Mouse (Mus musculus): ENCODE measurements around the gene Hist1h1a. TPM values are rescaled to one million over a fixed set of nuclear protein-coding genes. Genes with fewer than 3 reads are reported as not detected.

Gene Hist1h1a
- total and polyA plus RNA-seq, 3 experiments, result 0.90 to 1,895 (median 351) TPM

GRCm38 (mm10) chr13:23772561-23773313, 9.3 kb downstream of the Hist1h1a start:
- no peak for TF ChIP-seq CTCF (IDR thresholded peaks at IDR 0.05; ENCODE audit: low read depth, low read length)
- TF ChIP-seq TAL1 (conservative IDR thresholded peaks at IDR 0.05; ENCODE audit: low read depth, low read length), result no peak
- no peak for TF ChIP-seq GATA1 (IDR thresholded peaks at IDR 0.05; ENCODE audit: borderline replicate concordance, low read length)
- no peak for TF ChIP-seq GATA2 (IDR thresholded peaks at IDR 0.05; ENCODE audit: borderline replicate concordance, low read depth, low read length)
- TF ChIP-seq POLR2AphosphoS5 (IDR thresholded peaks at IDR 0.05; ENCODE audit: insufficient replicate concordance, low read depth, low read length), result no peak
- DNase-seq (ENCODE audit: low spot score) (no peak), ATAC-seq (ENCODE audit: extremely low read depth, insufficient number of reproducible peaks, low FRiP score, poor library complexity, severe bottlenecking) (no peak)
- Histone ChIP-seq H3K27me3 (ENCODE audit: insufficient read depth, low read length) (peaks cover 6% of the 10 kb centered on the region; the same call in 1 of the 2 replicates), H3K4me1 (ENCODE audit: insufficient read depth, low read depth, low read length) (peaks cover 29% of the 10 kb centered on the region), H3K9me3 (replicated peaks) (no peaks in the 10 kb centered on the region), H3K4me3 (ENCODE audit: low read depth, low read length) (no peak overlapping the region), H3K36me3 (replicated peaks) (no peaks in the 10 kb centered on the region)

DNA sequence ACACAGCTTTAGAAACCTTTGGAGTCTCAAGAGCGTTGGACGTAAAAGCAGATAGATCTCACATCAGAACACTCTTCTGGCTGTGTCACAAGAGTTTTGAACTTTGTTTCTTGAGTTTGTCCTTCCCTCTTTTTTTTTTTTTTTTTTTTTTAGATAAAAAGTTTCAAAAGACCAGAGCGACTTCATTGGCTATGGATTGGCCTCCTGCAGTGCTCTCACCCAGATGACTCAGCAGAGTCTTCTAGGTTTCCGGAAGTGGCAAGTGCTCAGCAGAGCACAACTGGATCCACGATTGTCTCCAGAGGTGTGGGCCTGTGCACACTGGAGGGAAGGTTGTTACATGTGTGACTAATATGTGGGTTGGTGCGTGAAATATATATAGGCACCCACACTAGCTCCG, 14.9 kb downstream of the Hist1h1a start:
- ATAC-seq (ENCODE audit: extremely low read depth, insufficient number of reproducible peaks, low FRiP score, poor library complexity, severe bottlenecking), result no peak
- no peak for DNase-seq (ENCODE audit: low spot score)
- Histone ChIP-seq H3K4me1 (ENCODE audit: insufficient read depth, low read depth, low read length) (peaks cover 6% of the 10 kb centered on the region), H3K36me3 (replicated peaks) (no peaks in the 10 kb centered on the region), H3K27me3 (ENCODE audit: insufficient read depth, low read length) (peaks cover 4% of the 10 kb centered on the region; the same call in 1 of the 2 replicates), H3K4me3 (ENCODE audit: low read depth, low read length) (no peak overlapping the region), H3K9me3 (replicated peaks) (no peaks in the 10 kb centered on the region)
- TF ChIP-seq TAL1 (conservative IDR thresholded peaks at IDR 0.05; ENCODE audit: low read depth, low read length) (no peak), POLR2AphosphoS5 (IDR thresholded peaks at IDR 0.05; ENCODE audit: insufficient replicate concordance, low read depth, low read length) (no peak), GATA2 (IDR thresholded peaks at IDR 0.05; ENCODE audit: borderline replicate concordance, low read depth, low read length) (no peak), CTCF (IDR thresholded peaks at IDR 0.05; ENCODE audit: low read depth, low read length) (no peak), GATA1 (IDR thresholded peaks at IDR 0.05; ENCODE audit: borderline replicate concordance, low read length) (no peak)

DNA sequence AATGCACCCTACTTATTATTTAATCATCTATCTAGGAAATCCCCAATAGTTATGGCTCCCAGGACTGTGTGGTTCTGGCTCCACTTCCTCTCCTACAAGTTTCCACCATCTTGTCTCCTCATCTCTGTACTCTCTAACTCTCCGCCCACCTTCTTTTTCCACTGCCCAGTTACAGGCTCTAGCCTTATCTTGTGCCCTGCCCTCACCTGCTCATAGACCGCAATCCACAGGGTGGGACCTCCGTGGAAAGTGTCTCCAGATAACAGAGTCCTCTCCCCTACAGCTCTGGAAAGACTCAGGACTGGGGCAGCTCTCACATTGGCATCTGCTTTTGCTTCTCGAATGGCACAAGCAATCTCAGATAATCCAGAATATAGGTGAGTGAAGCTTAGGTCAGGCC, 15.6 kb downstream of the Hist1h1a start:
- no peak for DNase-seq (ENCODE audit: low spot score)

DNA sequence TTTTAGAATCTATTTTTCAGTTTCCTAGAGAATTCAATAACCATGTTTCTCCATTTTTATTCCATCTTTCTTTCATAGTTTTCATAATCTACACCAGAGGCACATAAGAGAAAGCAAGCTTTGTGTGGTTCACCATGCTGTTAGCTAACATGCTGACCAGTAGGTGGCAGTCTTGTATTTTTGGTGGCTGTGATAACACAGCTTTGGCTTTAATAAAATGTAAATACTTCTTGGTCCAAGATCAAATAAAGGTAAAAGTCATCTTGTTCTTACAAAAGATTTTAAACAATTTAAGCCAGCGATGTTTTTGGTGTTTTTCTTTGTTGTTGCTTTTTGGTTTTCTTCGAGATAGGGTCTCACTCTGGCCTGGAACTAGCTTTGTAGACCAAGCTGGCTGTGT, 29.1 kb downstream of the Hist1h1a start:
- H3K36me3 ChIP-seq (replicated peaks), result no peaks in the 10 kb centered on the region
- peaks cover 9% of the 10 kb centered on the region; the same call in 1 of the 2 replicates for H3K27me3 ChIP-seq (ENCODE audit: insufficient read depth, low read length)
- no peak for TF ChIP-seq GATA1 (IDR thresholded peaks at IDR 0.05; ENCODE audit: borderline replicate concordance, low read length)
- TF ChIP-seq TAL1 (conservative IDR thresholded peaks at IDR 0.05; ENCODE audit: low read depth, low read length), result no peak
- TF ChIP-seq POLR2AphosphoS5 (IDR thresholded peaks at IDR 0.05; ENCODE audit: insufficient replicate concordance, low read depth, low read length), result no peak
- TF ChIP-seq GATA2 (IDR thresholded peaks at IDR 0.05; ENCODE audit: borderline replicate concordance, low read depth, low read length), result no peak
- peak; percentile 50 for TF ChIP-seq CTCF (IDR thresholded peaks at IDR 0.05; ENCODE audit: low read depth, low read length)
- ATAC-seq (ENCODE audit: extremely low read depth, insufficient number of reproducible peaks, low FRiP score, poor library complexity, severe bottlenecking), result no peak
- no peaks in the 10 kb centered on the region for H3K9me3 ChIP-seq (replicated peaks)
- no peaks in the 10 kb centered on the region for H3K4me1 ChIP-seq (ENCODE audit: insufficient read depth, low read depth, low read length)
- DNase-seq (ENCODE audit: low spot score), result no peak
- no peak overlapping the region for H3K4me3 ChIP-seq (ENCODE audit: low read depth, low read length)

More for the DNA sequence above, 15.6 kb downstream of the Hist1h1a start:
- H3K9me3 ChIP-seq (replicated peaks), result no peaks in the 10 kb centered on the region
- H3K4me3 ChIP-seq (ENCODE audit: low read depth, low read length), result no peak overlapping the region
- no peak for TF ChIP-seq GATA2 (IDR thresholded peaks at IDR 0.05; ENCODE audit: borderline replicate concordance, low read depth, low read length)
- no peak for TF ChIP-seq TAL1 (conservative IDR thresholded peaks at IDR 0.05; ENCODE audit: low read depth, low read length)
- TF ChIP-seq POLR2AphosphoS5 (IDR thresholded peaks at IDR 0.05; ENCODE audit: insufficient replicate concordance, low read depth, low read length), result no peak
- no peaks in the 10 kb centered on the region for H3K36me3 ChIP-seq (replicated peaks)
- peaks cover 6% of the 10 kb centered on the region for H3K4me1 ChIP-seq (ENCODE audit: insufficient read depth, low read depth, low read length)
- H3K27me3 ChIP-seq (ENCODE audit: insufficient read depth, low read length), result peaks cover 4% of the 10 kb centered on the region; the same call in 1 of the 2 replicates
- ATAC-seq (ENCODE audit: extremely low read depth, insufficient number of reproducible peaks, low FRiP score, poor library complexity, severe bottlenecking), result no peak

DNA sequence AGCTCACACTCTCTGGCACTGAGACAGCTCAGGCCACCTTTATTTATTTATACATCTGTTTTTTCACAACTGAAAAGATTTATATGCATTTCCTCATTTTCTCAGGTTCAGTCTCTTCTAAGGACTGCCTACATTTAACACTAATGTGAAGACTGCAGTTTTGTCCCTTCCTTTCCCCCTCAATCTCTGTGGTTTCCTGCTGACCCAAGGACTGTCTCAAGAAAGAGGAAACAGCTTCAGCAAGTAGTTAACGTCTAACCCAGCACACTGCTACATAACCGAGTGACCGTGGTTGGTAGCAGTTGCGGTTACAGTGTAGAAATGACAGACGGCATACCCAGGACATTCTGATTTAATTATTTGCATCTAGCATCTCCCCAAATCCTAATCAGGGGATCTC, 35.9 kb downstream of the Hist1h1a start:
- no peak for ATAC-seq (ENCODE audit: extremely low read depth, insufficient number of reproducible peaks, low FRiP score, poor library complexity, severe bottlenecking)
- no peak for DNase-seq (ENCODE audit: low spot score)
- Histone ChIP-seq H3K4me1 (ENCODE audit: insufficient read depth, low read depth, low read length) (no peaks in the 10 kb centered on the region), H3K27me3 (ENCODE audit: insufficient read depth, low read length) (peaks cover 3% of the 10 kb centered on the region; the same call in 1 of the 2 replicates), H3K4me3 (ENCODE audit: low read depth, low read length) (no peak overlapping the region), H3K9me3 (replicated peaks) (no peaks in the 10 kb centered on the region), H3K36me3 (replicated peaks) (no peaks in the 10 kb centered on the region)
- TF ChIP-seq GATA2 (IDR thresholded peaks at IDR 0.05; ENCODE audit: borderline replicate concordance, low read depth, low read length) (no peak), CTCF (IDR thresholded peaks at IDR 0.05; ENCODE audit: low read depth, low read length) (no peak), GATA1 (IDR thresholded peaks at IDR 0.05; ENCODE audit: borderline replicate concordance, low read length) (no peak), POLR2AphosphoS5 (IDR thresholded peaks at IDR 0.05; ENCODE audit: insufficient replicate concordance, low read depth, low read length) (no peak), TAL1 (conservative IDR thresholded peaks at IDR 0.05; ENCODE audit: low read depth, low read length) (no peak)

DNA sequence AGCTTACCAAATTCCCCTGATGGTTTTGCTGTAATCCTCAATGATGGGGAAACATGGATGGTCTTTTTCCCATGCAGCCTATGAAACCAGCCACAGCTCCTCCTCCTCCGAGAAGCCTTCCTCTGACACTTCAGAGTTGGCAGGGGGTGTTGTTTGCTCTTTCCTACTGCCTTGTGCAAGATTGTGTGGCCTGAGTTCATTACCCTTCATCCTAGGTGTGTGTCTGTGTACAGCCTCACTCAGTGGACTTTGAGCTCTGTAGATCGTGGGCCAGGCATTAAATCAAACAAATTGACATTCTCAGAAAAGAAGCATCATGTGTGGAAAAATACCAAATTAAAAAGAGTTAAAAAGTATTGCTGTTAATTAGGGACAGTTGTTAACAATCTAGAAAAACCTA, 41.1 kb downstream of the Hist1h1a start:
- Histone ChIP-seq H3K4me1 (ENCODE audit: insufficient read depth, low read depth, low read length) (no peaks in the 10 kb centered on the region), H3K27me3 (ENCODE audit: insufficient read depth, low read length) (peaks cover 11% of the 10 kb centered on the region), H3K36me3 (replicated peaks) (no peaks in the 10 kb centered on the region), H3K4me3 (ENCODE audit: low read depth, low read length) (no peak overlapping the region), H3K9me3 (replicated peaks) (no peaks in the 10 kb centered on the region)
- DNase-seq (ENCODE audit: low spot score) (no peak), ATAC-seq (ENCODE audit: extremely low read depth, insufficient number of reproducible peaks, low FRiP score, poor library complexity, severe bottlenecking) (no peak)
- TF ChIP-seq GATA1 (IDR thresholded peaks at IDR 0.05; ENCODE audit: borderline replicate concordance, low read length) (no peak), TAL1 (conservative IDR thresholded peaks at IDR 0.05; ENCODE audit: low read depth, low read length) (no peak), CTCF (IDR thresholded peaks at IDR 0.05; ENCODE audit: low read depth, low read length) (no peak), GATA2 (IDR thresholded peaks at IDR 0.05; ENCODE audit: borderline replicate concordance, low read depth, low read length) (no peak), POLR2AphosphoS5 (IDR thresholded peaks at IDR 0.05; ENCODE audit: insufficient replicate concordance, low read depth, low read length) (no peak)
